Mouse (Mus musculus): ENCODE results near the gene Myh10. TPM values are rescaled to one million over a fixed set of nuclear protein-coding genes. Genes with fewer than 3 reads are reported as not detected.
"Not testable (repeated sequence)": the region's sequence is repeated elsewhere in the genome, so short reads cannot be mapped to it uniquely, and the experiment has no call there.

Gene Myh10
- total RNA-seq, 2 experiments from 2014 or later, result 12.7 to 20.7 TPM

DNA sequence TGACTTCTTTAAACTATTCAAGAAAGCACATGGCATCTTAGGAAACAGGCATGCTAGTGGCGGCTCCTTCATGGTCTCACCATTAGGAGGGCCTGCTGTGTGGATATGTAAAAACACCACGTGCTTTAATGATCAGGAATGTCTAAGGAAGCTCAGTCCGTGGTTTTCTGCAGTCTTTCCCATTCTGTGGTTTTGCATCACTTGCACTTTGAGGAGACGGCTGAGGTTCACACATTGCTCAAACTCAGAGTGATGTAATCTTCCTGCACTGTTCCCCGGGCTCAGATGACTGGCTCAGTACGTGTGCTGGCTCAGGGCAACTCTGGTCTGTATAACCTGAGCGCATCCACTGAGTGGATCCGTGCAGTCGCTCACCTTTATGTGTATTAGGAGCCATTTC, 91.0 kb downstream of the Myh10 start:
- no peak for DNase-seq
- intact Hi-C loops (cut with DNase I), result no loop called here

DNA sequence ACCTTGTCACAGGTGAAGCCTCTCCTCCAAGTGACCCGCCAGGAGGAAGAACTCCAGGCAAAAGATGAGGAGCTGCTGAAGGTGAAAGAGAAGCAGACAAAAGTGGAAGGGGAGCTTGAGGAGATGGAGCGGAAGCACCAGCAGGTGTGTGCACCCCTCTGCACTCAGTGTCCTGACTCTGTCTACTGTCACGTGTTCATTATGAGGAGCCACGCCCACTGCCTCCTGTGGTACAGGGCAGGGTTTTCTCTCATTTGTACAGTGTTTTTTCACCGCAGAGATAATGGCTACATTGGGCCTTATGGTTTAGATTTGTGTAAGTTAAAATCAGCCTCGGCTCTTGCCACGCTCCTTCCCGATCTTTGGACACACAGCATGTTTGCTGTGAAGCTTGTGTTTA, 94.5 kb downstream of the Myh10 start:
- intact Hi-C loops (cut with DNase I), result no loop called here
- no peak for DNase-seq

DNA sequence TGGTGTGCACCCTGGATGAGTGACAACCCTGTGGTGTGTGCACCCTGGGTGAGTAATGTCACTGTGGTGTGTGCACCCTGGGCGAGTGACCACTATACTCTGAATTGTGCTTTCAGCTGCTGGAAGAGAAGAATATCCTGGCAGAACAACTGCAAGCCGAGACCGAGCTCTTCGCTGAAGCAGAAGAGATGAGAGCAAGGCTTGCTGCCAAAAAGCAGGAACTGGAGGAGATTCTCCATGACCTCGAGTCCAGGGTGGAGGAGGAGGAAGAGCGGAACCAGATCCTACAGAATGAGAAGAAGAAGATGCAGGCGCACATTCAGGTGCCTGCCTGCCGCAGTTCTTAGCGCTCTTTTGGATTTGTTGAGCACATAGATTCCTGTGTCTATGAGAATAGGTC, 95.9 kb downstream of the Myh10 start:
- no peak for DNase-seq
- intact Hi-C loops (cut with DNase I), result no loop called here

DNA sequence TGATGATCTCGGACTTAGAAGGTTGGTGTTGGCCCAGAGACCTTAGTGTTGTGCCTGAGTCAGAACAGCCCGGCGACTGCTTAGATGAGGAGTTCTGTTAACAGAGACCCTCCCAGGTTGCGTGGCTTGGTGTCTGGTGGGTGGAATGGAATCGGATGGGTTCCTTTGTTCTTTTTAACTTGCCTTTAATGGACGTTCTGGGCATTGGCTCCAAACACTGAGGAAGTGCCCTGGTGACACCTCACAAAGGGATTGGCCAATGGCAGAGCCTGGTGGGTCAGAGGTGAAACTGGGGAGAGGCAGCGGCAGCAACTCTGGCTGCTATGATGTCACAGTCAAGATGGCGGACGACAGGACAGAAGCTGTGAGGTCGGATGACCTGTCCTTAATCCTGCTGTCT, 99.4 kb downstream of the Myh10 start:
- DNase-seq, result no peak
- intact Hi-C loops (cut with DNase I), result no loop called here

DNA sequence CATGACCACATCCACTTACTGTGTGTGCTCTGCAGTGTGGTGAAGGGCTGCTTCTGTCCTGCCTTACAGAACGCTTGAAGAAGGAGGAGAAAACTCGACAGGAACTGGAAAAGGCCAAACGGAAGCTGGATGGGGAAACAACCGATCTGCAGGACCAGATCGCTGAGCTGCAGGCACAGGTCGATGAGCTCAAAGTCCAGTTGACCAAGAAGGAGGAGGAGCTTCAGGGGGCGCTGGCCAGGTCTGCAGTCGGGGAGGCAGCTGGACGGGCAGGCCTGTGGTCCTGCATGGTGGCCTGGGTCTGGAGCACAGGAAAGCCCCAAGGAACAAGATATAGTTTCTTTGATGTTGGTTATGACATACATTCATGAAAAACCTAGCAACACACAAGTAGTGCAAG, 100.4 kb downstream of the Myh10 start:
- intact Hi-C loops (cut with DNase I), result no loop called here

DNA sequence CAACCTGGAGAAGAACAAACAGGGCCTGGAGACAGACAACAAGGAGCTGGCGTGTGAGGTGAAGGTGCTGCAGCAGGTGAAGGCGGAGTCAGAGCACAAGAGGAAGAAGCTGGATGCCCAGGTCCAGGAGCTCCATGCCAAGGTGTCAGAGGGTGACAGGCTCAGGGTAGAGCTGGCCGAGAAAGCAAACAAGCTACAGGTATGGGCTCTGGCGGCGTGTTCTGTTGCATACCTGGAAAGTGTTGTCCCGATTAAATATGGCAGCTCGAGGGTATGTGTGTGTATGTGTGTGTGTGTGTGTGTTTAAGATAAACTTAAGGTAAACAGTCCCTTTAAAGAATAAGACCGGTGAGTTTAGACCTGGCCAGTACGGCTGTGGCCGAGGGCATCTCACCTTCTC, 106.9 kb downstream of the Myh10 start:
- no peak for DNase-seq
- intact Hi-C loops (cut with DNase I), result no loop called here

More for the DNA sequence above, 100.4 kb downstream of the Myh10 start:
- DNase-seq, result no peak

DNA sequence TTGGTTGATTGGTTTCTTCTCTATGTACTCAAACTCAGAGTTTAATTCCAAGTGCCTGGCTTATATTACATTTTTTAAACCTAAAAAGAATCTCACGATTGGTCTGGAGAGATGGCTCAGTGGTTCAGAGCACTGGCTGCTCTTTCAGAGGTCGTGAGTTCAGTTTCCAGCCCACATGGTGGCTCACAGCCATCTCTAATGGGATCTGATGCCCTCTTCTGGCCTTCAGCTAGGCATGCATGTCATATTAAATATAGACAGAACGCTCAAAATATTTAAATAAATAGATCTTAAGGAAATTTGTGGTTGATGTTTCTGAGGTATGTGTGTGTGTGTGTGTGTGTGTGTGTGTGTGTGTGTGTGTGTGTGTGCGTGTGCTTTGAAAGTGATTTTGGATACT, 113.8 kb downstream of the Myh10 start:
- DNase-seq, result no peak
- intact Hi-C loops (cut with DNase I), result loop anchor here (5.0 kb wide), 2 partner anchors 53 to 67 kb away; partner anchors contain the start of gene Ndel1

DNA sequence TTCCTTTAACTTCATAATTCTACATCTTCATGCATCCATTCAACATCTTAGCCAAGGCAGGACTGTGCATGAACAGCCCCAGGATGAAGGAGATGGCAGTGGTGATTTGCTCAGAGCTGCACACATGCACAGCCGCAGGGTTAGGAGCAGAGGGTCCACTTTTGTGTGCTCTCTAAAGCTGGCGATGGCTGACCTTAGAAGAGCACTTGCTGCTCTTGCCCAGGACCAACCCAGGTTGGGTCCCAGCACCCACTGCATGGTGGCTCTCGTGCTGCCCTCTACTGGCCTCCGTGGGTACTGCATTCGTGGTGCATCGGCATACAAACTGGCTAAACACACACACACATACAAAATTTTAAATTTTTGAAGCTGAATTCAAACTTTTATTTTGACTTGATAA, 116.4 kb downstream of the Myh10 start:
- peak; percentile 72 to 75 for DNase-seq
- intact Hi-C loops (cut with DNase I), result loop anchor here (2.0 to 5.0 kb wide), 4 partner anchors 55 to 241 kb away; partner anchors contain the start of gene Ndel1

DNA sequence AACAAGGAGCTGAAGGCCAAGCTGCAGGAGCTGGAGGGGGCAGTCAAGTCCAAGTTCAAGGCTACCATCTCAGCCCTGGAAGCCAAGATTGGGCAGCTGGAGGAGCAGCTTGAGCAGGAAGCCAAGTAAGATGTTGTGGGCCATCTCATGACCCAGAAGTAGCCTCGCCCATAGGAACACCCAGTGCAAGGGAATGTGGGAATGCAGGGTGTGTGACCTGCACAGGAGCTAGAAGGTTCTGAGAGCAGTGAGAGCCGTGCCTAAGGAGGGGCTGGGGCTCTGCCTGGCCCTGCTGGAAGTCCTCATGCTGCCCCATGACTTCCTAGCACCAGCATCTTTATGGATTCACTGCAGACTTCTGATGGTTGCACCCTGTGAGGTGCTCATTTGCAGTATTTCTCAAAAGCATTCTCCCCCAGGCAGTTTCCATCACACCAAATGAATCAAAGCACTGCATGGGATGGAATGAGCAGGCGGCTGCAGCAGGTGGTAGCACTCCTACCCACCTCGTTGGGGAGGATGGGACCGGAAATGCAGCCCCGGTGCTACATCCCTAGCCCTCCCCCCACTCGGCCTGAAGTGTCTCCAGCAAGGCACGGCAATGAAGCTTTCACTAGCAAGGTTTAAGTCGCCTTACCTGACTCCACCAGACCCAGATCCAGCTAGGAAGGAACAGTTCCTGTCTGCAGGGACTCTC, 120.7 kb downstream of the Myh10 start:
- intact Hi-C loops (cut with DNase I), result no loop called here
- no peak for DNase-seq

DNA sequence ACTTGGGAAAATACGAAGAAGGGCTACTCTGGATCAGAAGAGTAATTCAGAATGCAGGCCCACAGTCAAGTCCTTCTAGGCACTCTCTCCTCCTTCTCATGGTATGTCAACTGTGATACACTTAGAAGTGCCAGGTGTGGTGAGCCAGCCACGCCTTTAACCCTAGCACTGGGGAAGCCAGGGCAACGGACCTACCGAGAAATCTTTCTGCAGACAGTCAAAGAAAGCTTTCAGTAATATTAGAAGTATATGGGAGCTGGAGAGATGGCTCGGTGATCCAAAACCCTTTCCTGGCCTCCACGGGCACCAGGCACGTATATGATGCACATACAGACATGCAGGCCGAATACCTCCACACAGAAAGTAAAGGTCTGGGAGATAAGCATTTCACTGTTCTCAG, 127.1 kb downstream of the Myh10 start:
- DNase-seq, result no peak
- intact Hi-C loops (cut with DNase I), result no loop called here

DNA sequence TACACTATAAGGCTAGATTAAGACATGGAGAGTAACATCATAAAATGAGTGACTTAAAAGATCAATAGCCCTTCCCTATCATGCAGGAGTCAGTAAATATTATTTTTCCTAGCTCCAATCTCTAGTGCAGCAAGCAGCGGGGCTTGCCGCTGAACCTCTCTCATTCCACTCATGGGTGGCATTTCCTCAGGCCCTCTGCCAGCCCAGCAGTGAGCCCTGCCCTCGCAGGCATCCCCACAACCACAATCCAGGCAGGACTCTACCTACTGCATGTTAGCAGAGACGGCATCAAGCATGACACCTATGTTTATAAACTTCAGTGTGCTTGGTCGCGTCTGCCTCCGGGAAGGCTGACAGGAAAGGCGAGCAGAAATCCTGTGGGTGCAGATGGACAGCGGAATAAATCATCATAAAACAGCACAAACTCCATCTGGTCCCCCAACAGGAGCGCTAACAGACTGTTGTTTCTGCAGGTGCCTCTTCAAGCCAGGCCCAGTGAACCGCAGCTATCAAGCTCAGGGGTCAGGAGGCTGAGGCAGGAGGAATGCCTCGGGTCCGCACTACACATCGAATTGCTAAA, 128.0 kb downstream of the Myh10 start:
- intact Hi-C loops (cut with DNase I), result no loop called here
- no peak for DNase-seq

DNA sequence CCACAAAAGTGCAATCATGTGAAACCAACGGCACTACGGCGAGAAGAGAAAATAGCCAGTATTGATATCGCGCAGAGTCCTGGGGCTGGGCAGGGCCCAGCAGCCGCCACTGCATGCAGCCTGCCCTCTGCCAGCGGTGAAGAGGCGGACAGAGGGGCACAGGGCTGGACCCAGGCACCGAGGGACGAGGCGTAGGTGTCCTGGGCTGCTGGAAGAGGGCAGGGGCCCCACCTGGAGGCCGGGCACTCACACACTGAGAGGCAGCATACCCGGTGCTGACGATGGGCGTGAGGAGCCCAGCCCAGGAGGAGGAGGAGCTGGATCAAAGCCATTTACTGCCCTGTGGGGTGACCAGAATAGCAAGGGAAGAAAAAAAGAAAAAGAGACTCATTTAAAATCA, 131.0 kb downstream of the Myh10 start:
- no peak for DNase-seq
- intact Hi-C loops (cut with DNase I), result no loop called here

DNA sequence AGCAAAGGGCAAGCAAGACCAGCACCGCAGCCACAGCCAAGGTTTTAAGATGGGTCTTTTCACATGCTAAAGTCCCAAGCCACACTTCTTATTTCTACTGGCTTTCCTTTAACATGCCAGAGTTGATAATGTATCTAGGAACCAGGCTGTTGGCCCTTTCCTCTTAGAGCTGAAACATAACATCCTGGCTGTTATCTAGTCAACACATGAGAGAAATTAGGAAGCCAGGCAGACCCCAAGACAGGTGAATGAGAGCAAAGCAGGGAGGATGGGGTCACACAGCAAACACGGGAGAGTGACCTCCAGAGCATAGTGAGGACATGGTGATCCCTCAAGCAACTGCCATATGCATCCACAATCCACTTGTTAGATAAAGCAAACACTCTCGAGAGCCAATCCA, 135.4 kb downstream of the Myh10 start:
- intact Hi-C loops (cut with DNase I), result no loop called here

DNA sequence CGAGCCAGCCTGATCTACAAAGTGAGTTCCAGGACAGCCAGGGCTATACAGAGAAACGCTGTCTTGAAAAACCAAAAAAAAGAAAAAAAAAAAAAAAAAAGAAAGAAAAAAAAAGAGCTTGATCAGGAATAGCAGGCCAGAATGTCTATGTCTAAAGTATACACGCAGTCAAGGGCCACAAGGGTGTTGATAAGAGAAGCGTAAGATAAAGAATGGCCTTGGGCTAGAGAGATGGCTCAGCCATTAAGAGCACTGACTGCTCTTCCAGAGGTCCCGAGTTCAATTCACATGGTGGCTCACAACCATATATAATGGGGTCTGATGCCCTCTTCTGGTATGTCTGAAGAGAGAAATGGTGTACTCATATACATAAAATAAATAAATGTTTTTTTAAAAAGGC, 140.2 kb downstream of the Myh10 start:
- intact Hi-C loops (cut with DNase I); DNase-seq: not testable (repeated sequence)

More for the DNA sequence above, 135.4 kb downstream of the Myh10 start:
- DNase-seq, result no peak

DNA sequence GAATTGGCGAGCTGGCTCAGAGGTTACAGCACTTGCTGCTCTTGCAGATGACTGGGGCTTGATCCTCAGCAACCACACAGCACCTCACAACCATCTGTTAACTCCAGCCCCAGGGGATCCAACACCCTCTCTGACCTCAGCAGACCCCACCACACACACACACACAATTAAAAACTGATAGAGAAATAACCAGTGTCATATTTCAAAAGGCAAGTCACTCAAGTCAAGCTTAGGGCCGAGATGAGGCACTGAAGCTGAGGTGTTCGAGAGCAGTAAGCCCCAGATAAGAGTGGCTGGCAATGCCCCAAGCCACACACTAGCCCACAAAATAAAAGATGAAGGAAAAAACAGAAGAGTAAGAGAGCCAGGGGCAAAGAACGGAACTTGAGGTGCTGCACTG, 141.4 kb downstream of the Myh10 start:
- intact Hi-C loops (cut with DNase I), result no loop called here
- DNase-seq, result no peak

DNA sequence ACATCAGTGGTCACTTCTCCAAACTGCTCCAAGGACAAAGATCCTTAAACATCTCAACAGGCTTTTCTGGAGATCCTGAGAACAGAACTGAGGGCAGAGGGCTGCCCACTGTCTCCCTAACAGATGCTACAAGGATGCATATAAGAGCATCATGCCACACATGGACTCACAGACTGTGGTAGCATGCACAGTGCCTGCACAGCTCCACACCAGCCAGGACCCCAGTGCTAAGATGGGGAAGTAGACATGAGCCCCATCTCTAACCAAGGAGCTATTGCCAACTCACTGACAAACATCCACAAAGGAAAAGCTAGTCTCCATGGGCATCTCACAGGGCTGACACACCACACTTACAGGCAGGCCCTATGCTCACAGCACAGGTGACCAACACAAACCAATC, 142.2 kb downstream of the Myh10 start:
- no peak for DNase-seq
- intact Hi-C loops (cut with DNase I), result no loop called here

DNA sequence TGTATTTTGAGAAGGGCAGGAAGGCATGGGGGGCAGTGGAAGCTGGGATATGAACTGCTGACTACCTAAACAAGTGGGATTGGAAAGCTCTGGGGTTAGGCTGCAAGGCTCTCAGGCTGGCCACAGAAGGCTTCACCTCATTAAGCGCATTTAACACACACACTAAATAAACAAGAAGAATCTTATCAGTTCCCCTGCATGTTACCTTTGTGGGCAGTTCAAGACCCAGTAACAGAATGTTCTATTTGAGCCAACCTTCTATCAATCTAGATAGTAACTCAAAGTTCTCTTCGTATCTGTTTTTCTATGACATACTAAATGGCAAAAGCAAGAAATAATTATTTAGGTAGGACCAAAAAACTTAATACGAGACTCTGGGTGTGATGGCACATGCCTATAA, 143.7 kb downstream of the Myh10 start:
- intact Hi-C loops (cut with DNase I), result loop anchor here (5.0 kb wide), 1 partner anchor 37 kb away; the partner anchor contains the start of gene Ndel1

DNA sequence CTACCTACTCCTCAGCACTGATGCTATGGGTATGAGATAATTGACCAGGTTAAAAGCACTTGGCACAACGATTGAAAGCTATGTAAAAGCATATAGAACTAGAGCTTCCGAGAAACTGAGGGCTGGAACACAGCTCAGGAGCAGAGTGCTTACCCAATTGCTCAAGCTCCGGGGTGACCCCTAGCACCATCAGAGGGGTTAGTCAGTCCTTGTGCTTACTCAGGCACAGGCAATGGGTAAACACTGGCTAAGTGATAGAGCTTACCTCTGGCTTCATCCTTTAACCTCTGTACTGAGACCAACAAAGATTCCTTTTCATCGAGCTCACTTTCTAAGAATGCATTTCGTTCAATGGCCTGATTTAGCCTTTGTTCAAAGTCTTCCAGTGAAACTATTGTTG, 148.2 kb downstream of the Myh10 start:
- intact Hi-C loops (cut with DNase I), result loop anchor here (5.0 kb wide), 1 partner anchor 33 kb away; the partner anchor contains the start of gene Ndel1
- no peak for DNase-seq

More for the DNA sequence above, 143.7 kb downstream of the Myh10 start:
- no peak for DNase-seq

DNA sequence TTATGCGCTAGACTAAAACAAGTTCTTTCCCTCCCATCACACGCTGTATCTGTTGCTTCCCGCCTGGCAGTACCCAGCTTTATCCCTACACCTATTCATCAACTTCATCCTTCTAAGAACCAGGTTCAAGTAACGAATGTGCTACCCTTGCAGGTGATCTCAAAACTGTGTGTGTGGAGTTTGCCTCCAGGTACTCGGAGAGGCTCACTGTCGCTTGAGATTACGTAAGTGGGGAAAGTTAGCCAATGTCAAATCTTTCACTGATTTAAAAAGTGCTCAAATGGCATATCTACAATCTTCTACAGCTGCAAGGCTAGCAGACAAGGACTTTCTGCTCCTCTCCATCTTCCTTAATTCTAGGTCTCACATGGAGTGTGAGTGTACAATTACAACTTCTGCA, 159.5 kb downstream of the Myh10 start:
- intact Hi-C loops (cut with DNase I), result no loop called here
- DNase-seq, result no peak

DNA sequence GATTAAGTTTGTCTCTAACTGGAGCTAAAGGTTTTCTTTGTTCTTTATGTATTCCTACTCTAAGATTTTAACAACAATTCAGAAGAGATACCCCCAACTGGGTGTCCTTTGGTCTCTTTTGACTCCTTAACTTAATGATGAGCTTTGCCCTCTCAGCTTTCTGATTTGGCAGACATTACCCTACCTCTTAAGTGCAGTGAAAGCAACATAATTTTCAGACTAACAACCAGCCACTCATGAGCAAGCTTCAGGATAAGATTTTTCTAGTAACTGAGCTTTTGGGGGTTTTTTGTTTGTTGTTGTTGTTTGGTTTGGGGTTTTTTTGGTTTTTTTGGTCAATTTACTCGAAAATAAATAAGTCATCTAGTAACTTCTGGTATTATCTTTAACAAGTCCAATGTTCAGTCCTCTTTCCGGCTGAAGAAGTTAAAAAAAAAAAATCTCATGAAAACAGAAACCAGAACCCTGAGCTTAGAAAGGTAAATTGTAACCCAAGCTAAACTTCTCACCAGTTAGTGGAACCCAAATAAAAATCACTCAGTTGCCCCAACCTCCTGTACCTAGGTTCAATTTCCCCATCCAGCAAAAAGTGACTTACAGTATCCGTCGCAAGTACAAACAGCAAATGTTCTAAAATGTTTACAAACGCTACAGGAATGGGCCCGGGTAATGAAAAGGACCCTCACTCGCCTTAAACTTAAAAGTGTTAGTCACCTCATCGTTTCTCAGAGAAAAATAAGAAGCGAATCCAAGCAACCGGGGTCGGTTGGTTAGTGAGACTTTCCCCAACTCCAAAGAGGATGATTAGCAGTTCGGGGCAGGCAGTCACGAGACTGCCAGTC, 160.5 kb downstream of the Myh10 start:
- intact Hi-C loops (cut with DNase I), result no loop called here
- DNase-seq, result no peak

DNA sequence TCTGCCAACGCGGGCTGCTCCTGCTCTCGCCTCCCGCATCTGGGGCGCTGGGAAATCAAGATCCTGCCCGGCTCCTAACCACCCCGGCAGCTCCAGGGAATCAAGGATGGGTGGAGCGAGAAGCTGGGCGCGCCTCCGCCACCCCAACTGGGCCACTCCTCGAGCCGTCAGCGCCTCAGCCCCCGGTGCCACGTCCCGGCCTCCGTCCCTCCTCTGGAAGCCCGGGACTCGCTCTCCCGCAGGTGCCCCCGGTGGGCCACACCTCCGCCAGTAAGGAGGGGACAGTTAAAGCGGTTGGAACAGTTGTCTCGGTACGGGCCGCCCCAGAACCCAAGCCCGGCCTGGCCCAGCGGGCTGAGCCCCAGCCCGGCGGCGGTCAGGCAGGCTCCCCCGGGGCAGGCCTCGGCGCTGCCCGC, 161.1 kb downstream of the Myh10 start:
- intact Hi-C loops (cut with DNase I), result no loop called here
- peak; percentile 65 to 75 for DNase-seq

All from gastrocnemius, postnatal 36 days (tissue).